Mouse (Mus musculus): ENCODE measurements around the gene Agmat. TPM values are rescaled to one million over a fixed set of nuclear protein-coding genes. Genes with fewer than 3 reads are reported as not detected.

Agmat gene
- polyA plus RNA-seq (2015; fragmentation: Nextera tagmentation; extraction: Ambion mirVana), result 0.20 and 0.26 TPM in 2 replicates

GRCm38 (mm10) chr4:141746578-141747346 is at the start of gene Agmat:
Gene Agmat, plus strand, starts transcription at chr4:141746672.
- peaks cover 4% of the 10 kb centered on the region; the same call in 1 of the 2 replicates for H3K27me3 ChIP-seq
- H3K4me3 ChIP-seq, result no peak within 1 kb of the TSS
- ATAC-seq (ENCODE audit: borderline replicate concordance, extremely low read depth, low FRiP score, low TSS enrichment), result no peak
- 19% methylated on average over 25 of the region's 25 CpGs for WGBS
- H3K27ac ChIP-seq, result no peak within 1 kb of the TSS
- no peak within 1 kb of the TSS for H3K9ac ChIP-seq
- H3K36me3 ChIP-seq, result no peaks in the 10 kb centered on the region
- no peaks in the 10 kb centered on the region for H3K9me3 ChIP-seq
- no peaks in the 10 kb centered on the region for H3K4me1 ChIP-seq
- no peak within 1 kb of the TSS for H3K4me2 ChIP-seq

DNA sequence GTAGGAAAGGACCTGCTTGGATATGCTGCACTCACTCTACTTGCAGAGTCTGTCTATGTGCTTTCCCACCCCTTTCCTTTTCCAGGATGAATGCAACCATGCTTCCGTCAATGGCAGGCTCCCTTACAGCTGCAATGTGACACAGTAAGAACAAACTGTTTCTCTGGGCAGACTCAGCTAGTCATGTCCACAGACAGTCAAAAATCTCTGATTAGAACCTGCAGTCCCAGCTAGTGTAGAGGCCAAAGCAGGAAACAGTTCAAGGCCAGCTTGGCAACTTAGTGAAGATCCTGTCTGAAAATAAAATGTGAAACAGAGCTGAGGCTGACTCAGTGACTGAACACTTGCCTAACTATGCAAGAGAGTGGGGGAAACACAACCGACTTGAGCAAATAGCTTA is 41.8 kb upstream of the Agmat start:
- Histone ChIP-seq H3K9ac (no peak overlapping the region), H3K4me3 (no peak overlapping the region), H3K4me2 (no peak overlapping the region), H3K27ac (no peak overlapping the region), H3K9me3 (no peaks in the 10 kb centered on the region), H3K27me3 (no peaks in the 10 kb centered on the region), H3K4me1 (no peaks in the 10 kb centered on the region), H3K36me3 (peaks cover 95% of the 10 kb centered on the region)
- WGBS, result 87% methylated on average over 2 of the region's 2 CpGs
- ATAC-seq (ENCODE audit: borderline replicate concordance, extremely low read depth, low FRiP score, low TSS enrichment), result no peak

DNA sequence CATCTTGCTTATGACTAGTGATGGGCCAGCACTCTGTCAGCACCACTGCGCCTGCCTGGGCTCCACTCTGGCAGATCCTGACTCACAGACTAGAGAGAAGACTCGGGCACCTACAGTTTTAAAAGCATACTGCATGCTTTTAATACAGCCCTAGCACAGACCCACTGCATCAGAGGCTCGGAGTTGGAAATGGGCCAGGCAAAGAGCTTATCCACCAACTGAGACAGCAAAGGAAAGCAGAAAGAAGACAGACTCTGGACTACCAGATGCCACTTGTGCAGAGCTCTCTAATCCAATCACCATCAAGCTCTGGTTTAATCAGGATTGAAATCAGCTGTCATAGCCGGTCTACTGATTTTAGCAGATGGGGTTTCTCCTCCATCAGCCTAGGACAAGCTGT is 41.1 kb upstream of the Agmat start:
- H3K27me3 ChIP-seq, result no peaks in the 10 kb centered on the region
- H3K27ac ChIP-seq, result no peak overlapping the region
- H3K4me1 ChIP-seq, result no peaks in the 10 kb centered on the region
- no peak overlapping the region for H3K9ac ChIP-seq
- no peak overlapping the region for H3K4me2 ChIP-seq
- peak; percentile 35; the same call in 1 of the 2 replicates for ATAC-seq (ENCODE audit: borderline replicate concordance, extremely low read depth, low FRiP score, low TSS enrichment)
- H3K9me3 ChIP-seq, result no peaks in the 10 kb centered on the region
- no peak overlapping the region for H3K4me3 ChIP-seq
- peaks cover 94% of the 10 kb centered on the region for H3K36me3 ChIP-seq
- 81% methylated on average over 4 of the region's 4 CpGs for WGBS

DNA sequence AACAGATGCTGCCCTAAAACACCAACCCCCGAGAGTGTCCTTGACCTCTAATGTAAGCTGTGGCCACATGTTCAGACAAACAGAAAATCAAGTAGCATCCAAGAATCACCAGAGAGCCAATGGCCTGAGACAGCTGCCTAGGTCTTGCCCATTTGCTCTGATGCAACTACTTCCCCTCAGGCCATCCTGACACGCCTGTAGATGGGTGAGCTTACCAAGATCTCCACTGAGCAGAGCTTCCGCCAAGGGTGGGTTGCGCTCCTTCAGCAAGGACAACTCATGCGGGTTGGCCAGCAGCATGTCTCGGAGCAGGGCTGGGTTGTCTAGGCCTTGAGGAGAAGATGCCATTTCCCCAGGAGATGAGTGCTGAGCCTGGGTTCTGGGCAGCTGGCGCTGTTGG is 38.5 kb upstream of the Agmat start:
- Histone ChIP-seq H3K9me3 (no peaks in the 10 kb centered on the region), H3K36me3 (peaks cover 90% of the 10 kb centered on the region), H3K4me1 (no peaks in the 10 kb centered on the region), H3K4me2 (no peak overlapping the region), H3K4me3 (no peak overlapping the region), H3K9ac (no peak overlapping the region), H3K27ac (no peak overlapping the region), H3K27me3 (no peaks in the 10 kb centered on the region)
- WGBS, result 85% methylated on average over 7 of the region's 7 CpGs
- no peak for ATAC-seq (ENCODE audit: borderline replicate concordance, extremely low read depth, low FRiP score, low TSS enrichment)

GRCm38 (mm10) chr4:141708971-141709370 is 37.5 kb upstream of the Agmat start:
- Histone ChIP-seq H3K4me2 (no peak overlapping the region), H3K36me3 (peaks cover 91% of the 10 kb centered on the region), H3K27me3 (no peaks in the 10 kb centered on the region), H3K9me3 (no peaks in the 10 kb centered on the region), H3K4me1 (no peaks in the 10 kb centered on the region), H3K9ac (no peak overlapping the region), H3K27ac (no peak overlapping the region), H3K4me3 (no peak overlapping the region)
- 99% methylated on average over 2 of the region's 2 CpGs for WGBS
- no peak for ATAC-seq (ENCODE audit: borderline replicate concordance, extremely low read depth, low FRiP score, low TSS enrichment)

DNA sequence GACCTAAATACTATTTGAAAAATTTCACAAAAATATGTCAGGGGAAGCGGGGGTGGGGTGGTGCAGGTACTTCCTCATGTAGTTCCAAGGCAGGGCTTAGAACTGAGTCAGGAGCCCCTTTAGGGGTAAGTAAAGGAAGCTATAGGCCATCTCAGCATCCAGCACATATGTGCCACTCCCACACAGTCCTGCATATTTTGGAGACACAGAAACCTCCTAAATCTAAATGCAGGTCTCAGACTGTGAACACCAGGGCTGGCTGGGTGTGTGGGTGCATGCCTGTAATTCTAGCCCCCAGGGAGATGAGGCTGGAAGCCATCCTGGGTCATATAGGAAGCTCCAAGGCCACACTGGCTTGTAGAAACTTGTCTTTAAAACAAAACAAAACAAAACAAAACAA is 35.2 kb upstream of the Agmat start:
- H3K27me3 ChIP-seq, result no peaks in the 10 kb centered on the region
- H3K4me3 ChIP-seq, result no peak overlapping the region
- WGBS, result 92% methylated on average over 1 of the region's 1 CpGs
- H3K9ac ChIP-seq, result no peak overlapping the region
- peaks cover 68% of the 10 kb centered on the region for H3K36me3 ChIP-seq
- H3K4me1 ChIP-seq, result peaks cover 7% of the 10 kb centered on the region; the same call in 1 of the 2 replicates
- no peaks in the 10 kb centered on the region for H3K9me3 ChIP-seq
- no peak for ATAC-seq (ENCODE audit: borderline replicate concordance, extremely low read depth, low FRiP score, low TSS enrichment)
- H3K27ac ChIP-seq, result no peak overlapping the region
- no peak overlapping the region for H3K4me2 ChIP-seq

DNA sequence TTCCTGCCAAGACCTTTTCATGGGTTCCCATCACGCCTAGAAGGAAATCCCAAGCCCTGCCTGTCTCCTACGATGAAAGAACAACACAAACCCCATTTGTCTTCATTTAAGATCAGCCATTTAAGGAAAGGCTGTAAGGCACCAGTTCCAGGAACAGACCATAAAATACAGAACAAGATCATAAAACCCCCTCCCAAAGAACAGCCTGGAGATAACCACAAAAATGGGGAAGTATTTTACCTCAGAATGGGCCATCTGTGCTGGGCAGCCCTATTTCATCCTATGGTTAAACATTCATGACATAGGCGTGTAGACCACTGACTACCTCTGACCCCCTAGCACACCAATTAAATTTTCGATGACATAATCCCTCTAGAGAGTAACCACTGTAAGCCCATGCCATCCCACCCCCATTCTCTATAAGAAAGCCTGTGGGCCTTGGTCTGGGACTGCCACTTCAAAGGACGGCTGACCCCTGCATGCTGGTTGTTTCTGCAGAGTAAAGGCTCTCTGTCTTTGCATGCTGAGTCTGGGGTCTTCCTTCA is 32.8 kb upstream of the Agmat start:
- Histone ChIP-seq H3K4me1 (peaks cover 7% of the 10 kb centered on the region; the same call in 1 of the 2 replicates), H3K9me3 (no peaks in the 10 kb centered on the region), H3K9ac (no peak overlapping the region), H3K27me3 (no peaks in the 10 kb centered on the region), H3K36me3 (peaks cover 47% of the 10 kb centered on the region), H3K27ac (no peak overlapping the region), H3K4me3 (no peak overlapping the region), H3K4me2 (no peak overlapping the region)
- WGBS, result 81% methylated on average over 5 of the region's 5 CpGs
- no peak for ATAC-seq (ENCODE audit: borderline replicate concordance, extremely low read depth, low FRiP score, low TSS enrichment)

- WGBS, result 48% methylated on average over 2 of the region's 2 CpGs
- Histone ChIP-seq H3K9me3 (no peaks in the 10 kb centered on the region), H3K4me2 (no peak overlapping the region), H3K4me1 (peaks cover 14% of the 10 kb centered on the region), H3K4me3 (no peak overlapping the region), H3K27me3 (no peaks in the 10 kb centered on the region), H3K27ac (no peak overlapping the region), H3K36me3 (peaks cover 36% of the 10 kb centered on the region), H3K9ac (no peak overlapping the region)
- ATAC-seq (ENCODE audit: borderline replicate concordance, extremely low read depth, low FRiP score, low TSS enrichment), result no peak
These were observed 31.4 kb upstream of the Agmat start for GRCm38 (mm10) chr4:141715027-141715426.

DNA sequence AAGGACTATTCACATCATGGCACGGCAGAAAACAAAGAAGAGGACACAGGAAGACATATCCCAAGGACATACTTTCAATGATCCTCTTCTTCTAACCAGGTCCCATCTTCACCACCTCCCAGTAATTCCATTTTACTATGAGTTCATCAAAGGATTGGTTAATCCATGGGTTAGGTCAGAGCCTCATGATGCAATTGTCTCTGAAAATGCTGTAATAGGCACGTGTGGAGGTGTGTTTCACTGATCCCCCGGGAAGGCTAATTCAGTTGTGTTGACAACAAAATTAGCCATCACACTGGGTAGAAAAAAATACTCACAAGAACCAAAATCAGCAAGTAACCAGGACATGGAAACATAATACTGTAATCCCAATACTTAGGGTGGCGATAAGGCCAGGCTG is 28.8 kb upstream of the Agmat start:
- Histone ChIP-seq H3K4me2 (no peak overlapping the region), H3K36me3 (peaks cover 17% of the 10 kb centered on the region; the same call in 1 of the 2 replicates), H3K4me1 (peaks cover 35% of the 10 kb centered on the region), H3K27me3 (no peaks in the 10 kb centered on the region), H3K9ac (no peak overlapping the region), H3K9me3 (no peaks in the 10 kb centered on the region), H3K4me3 (no peak overlapping the region), H3K27ac (no peak overlapping the region)
- ATAC-seq (ENCODE audit: borderline replicate concordance, extremely low read depth, low FRiP score, low TSS enrichment), result no peak
- WGBS, result 87% methylated on average over 4 of the region's 4 CpGs

DNA sequence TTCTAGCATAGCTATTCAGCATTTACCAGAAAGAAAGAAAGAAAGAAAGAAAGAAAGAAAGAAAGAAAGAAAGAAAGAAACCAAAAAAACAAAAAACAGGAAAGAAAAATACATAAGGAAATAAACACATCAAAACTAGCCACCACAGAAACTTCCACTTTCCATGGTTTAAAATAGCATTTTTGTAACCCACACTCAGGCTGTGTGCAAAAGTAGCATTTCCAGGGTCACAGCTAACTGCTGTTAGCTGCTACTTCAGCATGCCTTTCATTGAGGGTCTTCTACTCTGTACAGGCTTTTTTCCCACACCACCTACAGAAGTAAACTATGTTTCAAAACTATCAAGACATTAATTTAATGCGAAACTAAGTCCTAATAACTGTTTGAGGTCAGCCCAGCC is 27.2 kb upstream of the Agmat start:
- H3K4me1 ChIP-seq, result peaks cover 41% of the 10 kb centered on the region
- no peak overlapping the region for H3K4me3 ChIP-seq
- no peak overlapping the region for H3K27ac ChIP-seq
- H3K36me3 ChIP-seq, result peaks cover 7% of the 10 kb centered on the region; the same call in 1 of the 2 replicates
- no peak for ATAC-seq (ENCODE audit: borderline replicate concordance, extremely low read depth, low FRiP score, low TSS enrichment)
- H3K9me3 ChIP-seq, result no peaks in the 10 kb centered on the region
- no peaks in the 10 kb centered on the region for H3K27me3 ChIP-seq
- no peak overlapping the region for H3K4me2 ChIP-seq
- H3K9ac ChIP-seq, result no peak overlapping the region
- WGBS, result 91% methylated on average over 1 of the region's 1 CpGs

- no peak for ATAC-seq (ENCODE audit: borderline replicate concordance, extremely low read depth, low FRiP score, low TSS enrichment)
- Histone ChIP-seq H3K4me1 (peaks cover 41% of the 10 kb centered on the region), H3K9ac (no peak overlapping the region; the same call in 1 of the 2 replicates), H3K27me3 (no peaks in the 10 kb centered on the region), H3K4me2 (peak overlapping the region; percentile 78), H3K27ac (peak overlapping the region; percentile 96), H3K9me3 (no peaks in the 10 kb centered on the region), H3K4me3 (peak overlapping the region; percentile 97), H3K36me3 (peaks cover 7% of the 10 kb centered on the region; the same call in 1 of the 2 replicates)
- WGBS, result 41% methylated on average over 6 of the region's 6 CpGs
These were observed 25.5 kb upstream of the Agmat start for GRCm38 (mm10) chr4:141720761-141721523.

DNA sequence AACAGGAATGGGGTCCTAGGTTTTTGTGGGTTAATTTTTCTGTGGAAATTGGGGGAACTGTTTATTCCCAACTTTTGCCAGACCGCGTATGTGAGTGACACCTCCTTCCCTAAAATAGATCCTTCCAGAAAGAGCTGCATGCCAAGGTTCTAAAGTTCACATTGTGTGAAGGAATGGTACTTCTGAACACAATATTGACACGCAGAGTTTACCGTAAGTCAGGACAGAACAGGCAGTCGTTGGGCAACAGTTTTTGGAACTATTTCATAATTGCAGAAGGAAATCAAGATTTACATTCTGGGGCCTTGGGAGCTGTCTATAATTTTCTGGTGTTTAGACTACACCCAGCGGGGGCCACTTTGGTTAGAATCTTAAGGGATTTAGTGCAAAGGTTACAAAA is 24.5 kb upstream of the Agmat start:
- Histone ChIP-seq H3K9me3 (no peaks in the 10 kb centered on the region), H3K36me3 (peaks cover 5% of the 10 kb centered on the region; the same call in 1 of the 2 replicates), H3K9ac (peak overlapping the region; percentile 88), H3K27me3 (no peaks in the 10 kb centered on the region), H3K4me2 (peak overlapping the region; percentile 78), H3K4me3 (peak overlapping the region; percentile 97), H3K4me1 (peaks cover 41% of the 10 kb centered on the region), H3K27ac (peak overlapping the region; percentile 96)
- ATAC-seq (ENCODE audit: borderline replicate concordance, extremely low read depth, low FRiP score, low TSS enrichment), result no peak
- 20% methylated on average over 6 of the region's 6 CpGs for WGBS

All from lung, embryonic 15.5 days (tissue).